Mouse (Mus musculus) CD8-positive naive resting alpha-beta T cell, adult 57 days (primary cell): ENCODE results near the gene Npy. TPM values are rescaled to one million over a fixed set of nuclear protein-coding genes. Genes with fewer than 3 reads are reported as not detected.

ENCODE experiments used
- total RNA-seq: library from RNA; stranded (reverse); gene quantifications from one replicate; pipeline ENCODE4 v1.2.4, GENCODE M21; 2023

Npy gene
- not detected for total RNA-seq

GRCm38 (mm10) chr6:49821961-49822870, at the start of gene Npy:
Gene Npy, plus strand, starts transcription at chr6:49822710.

